Mouse (Mus musculus) urinary bladder, postnatal 36 days (tissue): ENCODE measurements around the gene Galnt12.
"Not testable (repeated sequence)": the region's sequence is repeated elsewhere in the genome, so short reads cannot be mapped to it uniquely, and the experiment has no call there.

Experiments
- DNase-seq, 2 experiments: peaks; one replicate each; pipeline ENCODE4 v3.0.0; 2022; ENCODE audit warnings: low spot score in 2 of 2, mixed read lengths in 1 of 2

The Galnt12 gene

GRCm38 (mm10) chr4:47091493-47092386 is at the start of gene Galnt12:
TSS of gene Galnt12 (plus strand) at chr4:47091909.
- DNase-seq: peak in 1 of 2 experiments; percentile 19

DNA sequence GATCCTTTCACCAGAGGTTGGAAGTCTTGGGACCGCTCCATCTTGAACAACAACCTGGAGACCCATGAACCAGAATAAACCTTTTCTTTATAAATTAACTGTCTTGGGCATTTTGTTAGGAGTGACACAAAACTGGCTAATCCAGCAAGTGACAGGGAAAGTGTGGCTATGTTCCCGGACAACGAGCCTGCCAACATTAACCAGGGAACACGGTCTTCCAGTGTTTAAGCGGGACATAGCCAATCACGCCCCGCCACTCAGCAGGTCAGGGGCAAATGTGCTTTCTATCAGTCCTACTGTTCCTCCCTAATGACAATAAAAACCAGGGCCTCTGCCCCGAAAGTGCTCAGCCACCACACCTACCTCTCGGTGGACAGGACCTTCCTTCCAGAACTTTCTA is 47.8 kb upstream of the Galnt12 start:
- DNase-seq: no peak

GRCm38 (mm10) chr4:47046974-47047373 is 44.7 kb upstream of the Galnt12 start:
- no peak for DNase-seq

DNA sequence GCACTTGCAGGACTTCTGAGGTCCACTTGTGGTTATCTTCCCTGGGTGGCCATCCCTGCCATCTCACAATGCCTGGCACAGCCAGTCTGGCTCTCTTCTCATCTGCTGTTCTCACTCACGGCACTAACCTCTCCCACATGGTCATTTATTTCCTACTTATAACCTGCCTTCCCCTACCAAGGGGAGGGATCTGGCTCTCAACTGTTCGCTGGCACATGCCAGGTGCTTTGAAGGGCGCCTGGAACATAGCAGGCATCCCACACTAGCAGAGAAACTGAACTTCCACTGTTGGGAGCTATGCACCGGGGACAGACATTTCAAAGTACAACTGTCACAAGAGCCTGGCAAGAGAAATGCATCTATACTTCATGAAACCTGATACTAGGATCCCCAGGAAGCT is 43.9 kb upstream of the Galnt12 start:
- DNase-seq: no peak

GRCm38 (mm10) chr4:47049216-47049615 is 42.5 kb upstream of the Galnt12 start:
- no peak for DNase-seq

DNA sequence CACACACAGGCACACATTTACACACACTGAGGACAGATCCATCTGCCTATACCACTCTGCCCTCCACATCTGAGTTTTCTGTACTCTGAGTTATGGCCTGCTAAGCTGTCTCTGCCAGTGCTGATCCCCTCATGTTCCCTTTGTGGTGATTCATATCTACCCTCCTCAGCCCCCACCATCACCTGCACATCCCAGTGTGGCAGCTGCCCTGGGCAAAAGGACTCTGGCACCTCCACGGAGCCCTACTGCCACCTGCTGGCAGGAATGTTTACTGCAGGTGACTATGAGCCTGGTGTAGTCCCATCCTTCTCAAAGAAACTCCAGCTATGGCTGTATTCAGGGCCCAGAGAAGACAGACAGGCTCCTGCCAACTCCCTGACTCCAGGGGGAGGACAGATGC is 41.5 kb upstream of the Galnt12 start:
- DNase-seq: peak; percentile 86

- DNase-seq: no peak
Measured at GRCm38 (mm10) chr4:47050642-47051381, 40.9 kb upstream of the Galnt12 start.

DNA sequence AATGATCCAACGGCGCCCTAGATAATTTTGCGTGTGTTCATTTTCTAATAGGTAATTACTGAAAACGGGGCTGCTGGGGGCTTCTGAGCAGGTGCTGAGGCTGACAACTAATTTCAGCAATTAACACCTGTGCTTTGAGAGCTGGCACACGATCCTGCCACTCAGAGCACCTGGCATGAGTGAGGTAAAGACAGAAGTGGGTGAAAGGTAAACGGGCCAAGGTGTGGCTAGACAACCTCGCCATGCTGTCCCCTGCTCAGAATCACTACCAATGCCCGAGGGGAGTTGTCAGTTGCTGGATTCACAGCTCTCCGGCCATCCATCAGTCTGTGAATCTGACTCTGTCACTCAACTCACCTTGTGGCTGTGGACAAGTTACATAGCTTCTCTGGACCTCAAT is 39.8 kb upstream of the Galnt12 start:
- DNase-seq: no peak

GRCm38 (mm10) chr4:47055170-47055569 is 36.5 kb upstream of the Galnt12 start:
- DNase-seq: not testable (repeated sequence)

DNA sequence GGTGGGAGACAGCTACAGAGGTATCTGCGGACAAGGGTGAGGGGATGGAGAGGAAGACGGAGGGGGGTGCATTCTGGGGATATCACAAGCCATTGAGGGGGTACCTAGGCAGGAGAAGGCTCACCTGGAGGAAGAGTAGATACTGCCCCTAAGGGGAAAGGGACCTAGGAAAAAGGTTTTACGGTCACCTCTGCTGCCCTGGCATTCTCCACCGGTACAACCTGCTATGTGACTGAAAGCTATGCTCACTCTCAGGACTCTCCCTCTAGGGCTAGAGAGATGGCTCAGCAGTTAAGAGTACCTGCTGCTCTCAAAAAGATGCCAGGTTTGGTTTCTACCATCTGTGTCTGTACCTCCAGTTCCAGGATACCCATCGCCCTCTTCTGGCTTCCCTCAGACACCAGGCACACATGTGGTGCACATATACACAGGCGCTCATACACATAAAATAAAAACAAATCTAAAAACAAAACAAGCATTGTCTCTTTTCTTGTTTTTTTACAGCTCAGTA is 36.1 kb upstream of the Galnt12 start:
- DNase-seq: no peak

- peak; percentile 48 to 65 for DNase-seq
Measured at GRCm38 (mm10) chr4:47056791-47057509, 34.8 kb upstream of the Galnt12 start, which contains the start of gene Anks6. TSS of gene Anks6 (minus strand) at chr4:47057427.

- peak; percentile 30 to 43 for DNase-seq
Measured at GRCm38 (mm10) chr4:47057510-47058325, 34.0 kb upstream of the Galnt12 start.

GRCm38 (mm10) chr4:47060900-47061299 is 30.8 kb upstream of the Galnt12 start:
- no peak for DNase-seq

- DNase-seq: peak; percentile 30 to 48
Measured at GRCm38 (mm10) chr4:47075054-47075453, 16.7 kb upstream of the Galnt12 start.

- no peak for DNase-seq
Measured at GRCm38 (mm10) chr4:47079997-47080646, 11.6 kb upstream of the Galnt12 start.

DNA sequence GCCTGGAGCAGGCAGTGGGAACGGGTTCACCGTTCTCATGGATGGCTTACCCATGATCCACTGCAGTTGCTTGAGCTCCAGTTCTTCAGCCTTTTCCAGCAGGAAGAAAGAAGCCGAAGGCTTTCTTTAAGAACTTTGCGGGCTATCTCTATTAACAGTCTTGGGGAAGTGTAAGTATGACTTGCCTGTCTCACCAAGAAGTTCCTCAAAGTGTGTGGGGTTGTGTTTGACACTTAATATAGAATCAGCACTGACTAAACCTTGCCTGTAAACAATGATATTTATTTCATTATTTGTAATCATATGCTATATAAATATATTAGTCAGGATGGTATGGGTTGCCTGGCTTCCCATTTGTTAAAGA is 11.1 kb upstream of the Galnt12 start:
- DNase-seq: no peak

- DNase-seq: no peak
Measured at GRCm38 (mm10) chr4:47083824-47084223, 7.9 kb upstream of the Galnt12 start.

DNA sequence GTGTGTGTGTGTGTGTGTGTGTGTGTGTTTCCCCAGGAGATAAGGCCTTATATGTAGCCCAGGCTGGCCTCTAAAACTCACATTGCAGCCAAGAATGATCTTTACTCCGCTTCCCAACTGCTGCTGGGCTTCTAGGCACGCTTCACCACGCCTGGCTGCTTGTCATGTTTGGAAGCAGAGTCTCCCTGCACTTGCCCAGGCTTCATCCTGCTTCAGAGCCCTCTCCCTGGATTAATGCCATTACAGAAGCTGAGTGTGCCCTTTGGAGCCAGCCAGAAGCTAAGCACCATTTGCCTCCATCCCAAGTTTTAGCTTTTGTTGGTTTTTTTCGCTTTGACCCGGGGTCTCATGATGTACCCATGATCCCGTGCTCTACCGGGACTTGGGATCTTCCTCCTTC is 3.0 kb upstream of the Galnt12 start:
- no peak for DNase-seq

DNA sequence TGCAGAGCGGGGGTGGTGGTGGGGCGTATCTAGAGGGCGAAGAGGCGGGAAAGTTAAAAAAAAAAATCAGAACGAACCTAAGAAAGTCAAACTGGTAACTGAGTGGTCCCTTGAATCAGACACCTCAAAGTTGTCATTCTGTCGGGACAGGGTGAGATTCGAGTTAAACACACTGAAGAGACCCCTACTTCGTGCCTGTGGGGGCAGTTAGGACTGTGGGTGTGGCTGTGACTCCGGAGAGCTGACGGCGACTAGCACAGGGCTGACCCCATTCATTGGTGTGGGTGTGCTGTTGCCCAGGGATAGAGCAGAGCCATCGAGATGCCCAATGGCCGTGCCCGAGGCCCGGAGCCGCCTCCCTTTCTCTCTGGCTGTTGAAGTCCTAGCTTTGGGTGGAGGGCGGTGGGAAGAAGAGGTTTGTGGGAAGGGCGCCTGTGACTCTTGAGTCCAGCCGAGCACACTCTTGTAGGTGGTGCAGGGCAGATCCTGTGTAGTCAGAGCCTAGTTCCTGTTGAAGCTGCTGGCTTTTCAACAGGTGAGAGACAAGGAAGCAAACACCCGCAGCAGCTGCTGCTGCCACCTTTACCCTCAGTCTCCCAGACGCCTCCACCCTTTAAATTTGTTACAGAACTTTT is 795 bp downstream of the Galnt12 start:
- no peak for DNase-seq

- DNase-seq: no peak
Measured at GRCm38 (mm10) chr4:47093161-47093560, 1.5 kb downstream of the Galnt12 start.
